Mouse (Mus musculus): ENCODE results near the gene Shank1. TPM values are rescaled to one million over a fixed set of nuclear protein-coding genes. Genes with fewer than 3 reads are reported as not detected.

Gene Shank1
- polyA plus RNA-seq (2015; fragmentation: Illumina TruSeq; extraction: RNeasy Lipid Tissue Mini Kit (QIAGEN cat#74804); ENCODE audit: insufficient read depth, low read depth, low replicate concordance): 9.9 TPM

GRCm38 (mm10) chr7:44309475-44310284, at the start of gene Shank1:
Gene Shank1, plus strand, starts transcription at chr7:44310253.

GRCm38 (mm10) chr7:44261147-44261546, 48.9 kb upstream of the Shank1 start, which contains the start of gene Gm15517:
Gene Gm15517, plus strand, starts transcription at chr7:44261447.

GRCm38 (mm10) chr7:44306516-44307240, 3.4 kb upstream of the Shank1 start, which contains the start of gene Clec11a:
Gene Clec11a, minus strand, starts transcription at chr7:44306902.

GRCm38 (mm10) chr7:44383980-44384715, 74.1 kb downstream of the Shank1 start, which contains the start of gene Syt3:
Gene Syt3, plus strand, starts transcription at chr7:44384102.

GRCm38 (mm10) chr7:44385720-44386119, 75.7 kb downstream of the Shank1 start, which contains the start of gene 1700008O03Rik:
Gene 1700008O03Rik, minus strand, starts transcription at chr7:44385820.

Other genes starting within 250 kb of the Shank1 start
- not detected for gene Klk1b21, start 207.9 kb upstream of the Shank1 start, polyA plus RNA-seq (2015; fragmentation: Illumina TruSeq; extraction: RNeasy Lipid Tissue Mini Kit (QIAGEN cat#74804); ENCODE audit: insufficient read depth, low read depth, low replicate concordance)
- not detected for gene Klk1b22, start 197.6 kb upstream of the Shank1 start, polyA plus RNA-seq (2015; fragmentation: Illumina TruSeq; extraction: RNeasy Lipid Tissue Mini Kit (QIAGEN cat#74804); ENCODE audit: insufficient read depth, low read depth, low replicate concordance)
- gene Klk1b16, start 173.5 kb upstream of the Shank1 start, polyA plus RNA-seq (2015; fragmentation: Illumina TruSeq; extraction: RNeasy Lipid Tissue Mini Kit (QIAGEN cat#74804); ENCODE audit: insufficient read depth, low read depth, low replicate concordance): not detected
- gene Klk1b24, start 122.0 kb upstream of the Shank1 start, polyA plus RNA-seq (2015; fragmentation: Illumina TruSeq; extraction: RNeasy Lipid Tissue Mini Kit (QIAGEN cat#74804); ENCODE audit: insufficient read depth, low read depth, low replicate concordance): 8.0 TPM
- gene Klk1b3, start 112.1 kb upstream of the Shank1 start, polyA plus RNA-seq (2015; fragmentation: Illumina TruSeq; extraction: RNeasy Lipid Tissue Mini Kit (QIAGEN cat#74804); ENCODE audit: insufficient read depth, low read depth, low replicate concordance): 12.3 TPM
- gene Klk1b4, start 102.8 kb upstream of the Shank1 start, polyA plus RNA-seq (2015; fragmentation: Illumina TruSeq; extraction: RNeasy Lipid Tissue Mini Kit (QIAGEN cat#74804); ENCODE audit: insufficient read depth, low read depth, low replicate concordance): 12.1 TPM
- gene Klk1b5, start 94.3 kb upstream of the Shank1 start, polyA plus RNA-seq (2015; fragmentation: Illumina TruSeq; extraction: RNeasy Lipid Tissue Mini Kit (QIAGEN cat#74804); ENCODE audit: insufficient read depth, low read depth, low replicate concordance): 50.2 TPM
- gene Klk1, start 84.9 kb upstream of the Shank1 start, polyA plus RNA-seq (2015; fragmentation: Illumina TruSeq; extraction: RNeasy Lipid Tissue Mini Kit (QIAGEN cat#74804); ENCODE audit: insufficient read depth, low read depth, low replicate concordance): 6,154 TPM
- not detected for gene Gm36864, start 74.1 kb upstream of the Shank1 start, polyA plus RNA-seq (2015; fragmentation: Illumina TruSeq; extraction: RNeasy Lipid Tissue Mini Kit (QIAGEN cat#74804); ENCODE audit: insufficient read depth, low read depth, low replicate concordance)
- 0.65 TPM for gene 1700028J19Rik, start 63.6 kb upstream of the Shank1 start, polyA plus RNA-seq (2015; fragmentation: Illumina TruSeq; extraction: RNeasy Lipid Tissue Mini Kit (QIAGEN cat#74804); ENCODE audit: insufficient read depth, low read depth, low replicate concordance)
- gene 2410002F23Rik, start 63.5 kb upstream of the Shank1 start, polyA plus RNA-seq (2015; fragmentation: Illumina TruSeq; extraction: RNeasy Lipid Tissue Mini Kit (QIAGEN cat#74804); ENCODE audit: insufficient read depth, low read depth, low replicate concordance): 32.6 TPM
- not detected for gene Acp4, start 52.9 kb upstream of the Shank1 start, polyA plus RNA-seq (2015; fragmentation: Illumina TruSeq; extraction: RNeasy Lipid Tissue Mini Kit (QIAGEN cat#74804); ENCODE audit: insufficient read depth, low read depth, low replicate concordance)
- gene Gm15517, start 48.8 kb upstream of the Shank1 start, polyA plus RNA-seq (2015; fragmentation: Illumina TruSeq; extraction: RNeasy Lipid Tissue Mini Kit (QIAGEN cat#74804); ENCODE audit: insufficient read depth, low read depth, low replicate concordance): not detected
- 2.9 TPM for gene Clec11a, start 3.4 kb upstream of the Shank1 start, polyA plus RNA-seq (2015; fragmentation: Illumina TruSeq; extraction: RNeasy Lipid Tissue Mini Kit (QIAGEN cat#74804); ENCODE audit: insufficient read depth, low read depth, low replicate concordance)
- 4.6 TPM for gene Syt3, start 73.8 kb downstream of the Shank1 start, polyA plus RNA-seq (2015; fragmentation: Illumina TruSeq; extraction: RNeasy Lipid Tissue Mini Kit (QIAGEN cat#74804); ENCODE audit: insufficient read depth, low read depth, low replicate concordance)
- not detected for gene 1700008O03Rik, start 75.6 kb downstream of the Shank1 start, polyA plus RNA-seq (2015; fragmentation: Illumina TruSeq; extraction: RNeasy Lipid Tissue Mini Kit (QIAGEN cat#74804); ENCODE audit: insufficient read depth, low read depth, low replicate concordance)
- gene Lrrc4b, start 118.8 kb downstream of the Shank1 start, polyA plus RNA-seq (2015; fragmentation: Illumina TruSeq; extraction: RNeasy Lipid Tissue Mini Kit (QIAGEN cat#74804); ENCODE audit: insufficient read depth, low read depth, low replicate concordance): not detected
- not detected for gene Aspdh, start 155.1 kb downstream of the Shank1 start, polyA plus RNA-seq (2015; fragmentation: Illumina TruSeq; extraction: RNeasy Lipid Tissue Mini Kit (QIAGEN cat#74804); ENCODE audit: insufficient read depth, low read depth, low replicate concordance)
- gene Josd2, start 157.7 kb downstream of the Shank1 start, polyA plus RNA-seq (2015; fragmentation: Illumina TruSeq; extraction: RNeasy Lipid Tissue Mini Kit (QIAGEN cat#74804); ENCODE audit: insufficient read depth, low read depth, low replicate concordance): 38.2 TPM
- 33.0 TPM for gene Emc10, start 186.3 kb downstream of the Shank1 start, polyA plus RNA-seq (2015; fragmentation: Illumina TruSeq; extraction: RNeasy Lipid Tissue Mini Kit (QIAGEN cat#74804); ENCODE audit: insufficient read depth, low read depth, low replicate concordance)
- 6.0 TPM for gene Fam71e1, start 186.3 kb downstream of the Shank1 start, polyA plus RNA-seq (2015; fragmentation: Illumina TruSeq; extraction: RNeasy Lipid Tissue Mini Kit (QIAGEN cat#74804); ENCODE audit: insufficient read depth, low read depth, low replicate concordance)
- 0.37 TPM for gene Mybpc2, start 214.4 kb downstream of the Shank1 start, polyA plus RNA-seq (2015; fragmentation: Illumina TruSeq; extraction: RNeasy Lipid Tissue Mini Kit (QIAGEN cat#74804); ENCODE audit: insufficient read depth, low read depth, low replicate concordance)
- 0.50 TPM for gene Spib, start 221.8 kb downstream of the Shank1 start, polyA plus RNA-seq (2015; fragmentation: Illumina TruSeq; extraction: RNeasy Lipid Tissue Mini Kit (QIAGEN cat#74804); ENCODE audit: insufficient read depth, low read depth, low replicate concordance)
- 12.0 TPM for gene Pold1, start 238.6 kb downstream of the Shank1 start, polyA plus RNA-seq (2015; fragmentation: Illumina TruSeq; extraction: RNeasy Lipid Tissue Mini Kit (QIAGEN cat#74804); ENCODE audit: insufficient read depth, low read depth, low replicate concordance)
- 41.0 TPM for gene Nr1h2, start 243.7 kb downstream of the Shank1 start, polyA plus RNA-seq (2015; fragmentation: Illumina TruSeq; extraction: RNeasy Lipid Tissue Mini Kit (QIAGEN cat#74804); ENCODE audit: insufficient read depth, low read depth, low replicate concordance)